Mouse (Mus musculus) brain, embryonic 18.5 days (tissue): ENCODE measurements at regions not wholly inside any gene's neighbourhood (a gene's known extent, or its start where the extent isn't known, plus 50 kb on each side); places are given as distances from the start of the nearest gene placed in this dataset.

ENCODE experiments used
- DNase-seq: peaks from one replicate; pipeline ENCODE4 v3.0.0-alpha.2; 2012; ENCODE audit warnings: low read depth, low spot score

- DNase-seq, result no peak
Observed at GRCm38 (mm10) chrX:129272135-129272534, 477.4 kb upstream of the Diaph2 start.

DNA sequence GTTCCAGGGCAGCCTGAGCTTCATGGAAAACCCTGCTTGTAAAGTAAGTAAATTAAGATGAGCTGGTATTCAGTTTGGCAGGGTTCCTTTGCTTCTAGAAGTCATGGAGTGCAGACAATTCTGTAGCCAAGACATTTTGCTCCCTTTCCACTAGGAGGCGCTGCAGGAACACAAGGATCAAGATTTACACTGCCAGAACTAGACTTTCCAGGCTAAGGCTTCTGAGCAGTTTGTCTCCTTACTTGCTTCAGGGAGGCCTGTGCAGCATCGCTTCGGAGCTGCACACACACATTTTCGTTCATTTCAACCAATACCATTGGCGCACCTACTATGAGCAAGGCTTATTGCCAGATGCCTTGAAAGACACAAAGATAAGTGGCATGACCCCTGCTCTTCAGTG is 445.6 kb upstream of the Diaph2 start:
- DNase-seq, result peak; percentile 43

GRCm38 (mm10) chrX:129309380-129309779 is 440.2 kb upstream of the Diaph2 start:
- no peak for DNase-seq

DNA sequence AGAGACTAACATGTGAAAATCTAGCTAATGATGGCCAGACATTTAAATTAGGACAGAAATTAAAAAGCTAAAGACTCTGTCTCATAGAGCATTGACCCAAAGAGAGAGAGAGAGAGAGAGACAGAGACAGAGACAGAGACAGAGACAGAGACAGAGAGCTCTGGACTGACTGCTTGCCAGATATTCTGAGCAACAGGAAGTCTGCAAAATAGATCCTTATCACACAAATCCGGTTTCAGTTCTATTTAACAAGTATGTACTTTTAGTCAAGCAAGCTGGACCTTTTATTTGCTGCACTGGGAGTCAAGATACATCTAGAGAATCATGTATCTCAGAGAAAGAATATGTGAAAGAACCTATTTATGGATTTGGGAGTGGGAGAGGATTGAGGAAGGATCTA is 420.1 kb upstream of the Diaph2 start:
- DNase-seq, result no peak

DNA sequence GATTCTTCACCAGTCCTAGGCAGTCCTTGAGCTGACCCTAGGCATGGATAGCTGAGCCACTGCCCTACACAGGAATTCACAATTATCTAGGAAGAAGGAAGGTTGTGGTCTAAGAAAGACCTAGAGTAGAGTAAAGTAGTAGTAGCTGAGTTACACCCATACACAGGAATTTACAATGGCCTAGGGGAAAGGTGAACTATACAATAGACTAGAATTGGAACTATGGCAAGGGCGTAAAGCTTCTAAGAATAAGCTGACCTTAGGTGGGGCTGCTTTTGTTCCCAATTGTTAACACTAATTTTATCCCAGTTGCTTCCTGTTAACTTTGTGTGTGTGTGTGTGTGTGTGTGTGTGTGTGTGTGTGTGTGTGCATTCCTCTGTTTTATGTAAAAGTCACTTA is 416.7 kb upstream of the Diaph2 start:
- DNase-seq, result no peak
